Mouse (Mus musculus): ENCODE measurements around the gene Nckap5.

Gene Nckap5

DNA sequence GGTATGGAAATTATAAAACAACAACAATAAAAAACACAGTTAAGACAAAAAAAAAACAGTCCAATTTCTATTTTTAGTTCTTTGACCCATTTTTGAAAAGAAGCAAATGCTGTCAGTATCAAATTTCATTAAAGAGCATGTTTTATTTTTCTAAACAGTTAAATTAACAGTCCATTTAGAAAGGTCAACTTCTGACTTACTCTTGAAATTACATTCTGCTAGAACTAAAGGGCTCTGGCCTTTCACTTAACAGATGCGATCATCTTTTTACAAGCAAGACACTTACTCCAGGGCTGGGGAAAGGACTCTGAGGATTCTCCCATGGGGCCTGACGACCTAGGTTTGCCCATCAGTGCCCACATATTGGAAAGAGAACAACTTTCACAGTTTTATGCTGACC is 359.2 kb downstream of the Nckap5 start:
- no peak for DNase-seq (ENCODE audit: low spot score)

DNA sequence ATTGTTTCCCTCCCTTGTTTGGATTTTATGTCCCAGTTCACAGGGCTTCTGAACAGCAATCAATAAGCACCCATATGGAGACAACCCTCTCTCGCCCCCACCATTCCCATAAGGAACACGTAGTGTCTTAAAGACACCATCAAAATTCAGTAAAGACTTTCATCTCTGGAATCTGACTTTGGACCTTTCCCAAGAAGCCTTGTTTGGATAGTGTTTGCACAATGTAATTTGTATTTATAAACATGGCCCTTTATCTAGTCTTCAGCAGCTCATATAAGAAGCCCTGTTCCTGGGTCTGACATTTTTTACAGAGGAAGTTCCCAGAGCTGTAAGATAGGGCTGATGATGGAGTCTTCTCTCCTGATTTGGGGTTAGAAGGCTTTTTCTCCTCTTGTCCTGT is 359.7 kb downstream of the Nckap5 start:
- DNase-seq (ENCODE audit: low spot score), result no peak

DNA sequence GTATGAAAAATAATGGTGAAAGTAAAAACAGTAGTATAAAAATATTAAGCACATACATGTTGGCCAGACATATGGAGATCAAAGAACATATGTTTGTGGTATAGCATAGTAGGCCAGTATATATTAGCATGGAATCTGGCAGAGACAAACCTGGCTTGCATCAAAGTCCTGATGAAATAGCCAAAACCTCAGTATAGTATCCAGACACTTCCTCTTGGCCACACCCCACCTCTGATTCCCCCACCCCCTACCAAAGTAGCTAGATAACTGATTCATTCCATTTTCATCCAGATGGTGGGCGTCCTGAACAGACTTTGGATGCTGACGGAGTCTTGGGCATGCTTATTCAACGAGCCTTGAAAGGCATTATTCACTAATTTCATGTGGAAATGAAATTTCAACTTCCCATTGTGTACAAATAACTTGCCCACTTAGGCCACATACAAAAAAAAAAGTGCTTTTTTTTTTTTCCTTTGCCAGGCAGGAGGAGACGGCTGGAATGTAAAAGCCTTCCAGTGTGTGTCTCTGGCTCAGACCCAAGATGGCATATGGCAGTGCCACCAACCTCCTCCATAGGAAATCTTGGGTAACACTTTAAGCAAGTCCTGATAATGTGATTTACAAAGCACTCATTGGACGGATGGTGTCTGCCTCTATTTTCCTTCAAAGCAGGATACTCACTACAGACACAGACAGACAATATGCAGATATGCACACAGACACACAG is 360.6 kb downstream of the Nckap5 start:
- DNase-seq (ENCODE audit: low spot score), result no peak

DNA sequence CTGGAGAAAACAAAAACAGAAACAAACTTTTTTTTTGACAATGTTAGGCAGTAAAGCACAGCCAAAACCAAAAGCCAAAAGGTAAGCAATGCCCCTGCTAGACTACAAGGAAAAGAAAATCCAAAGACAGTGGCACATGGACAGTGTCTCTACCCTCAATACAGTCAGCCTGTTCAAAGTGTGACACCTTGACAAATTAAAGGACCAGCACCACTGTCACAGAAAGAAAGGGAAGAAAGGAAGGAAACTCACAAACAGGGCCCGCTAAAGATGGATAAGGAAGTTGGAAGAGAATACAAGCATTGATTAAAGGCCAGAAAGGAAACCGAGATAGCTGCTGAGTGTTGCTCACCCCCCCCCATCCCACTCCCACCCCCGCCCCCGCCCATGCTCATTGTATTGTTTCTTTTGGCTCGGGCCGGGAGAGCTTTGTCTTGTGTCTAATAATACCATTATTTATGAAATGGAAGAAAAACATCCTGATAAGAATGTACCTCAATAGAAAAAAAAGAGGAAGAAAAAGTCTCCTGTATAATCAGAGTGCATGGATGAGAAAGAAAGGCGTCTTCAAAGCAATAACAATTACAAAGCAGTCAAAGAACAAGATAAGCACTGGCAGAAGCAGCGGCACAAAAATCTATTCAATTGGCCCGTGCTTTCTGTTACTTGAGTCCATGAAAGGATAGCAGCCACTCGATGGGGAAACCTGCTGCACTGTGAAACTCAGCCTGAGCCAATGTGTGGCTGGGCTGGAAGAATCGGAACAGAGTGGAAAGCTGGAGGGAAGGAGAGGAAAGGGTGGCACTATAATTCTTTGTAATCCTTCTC is 368.9 kb downstream of the Nckap5 start:
- no peak for DNase-seq (ENCODE audit: low spot score)

DNA sequence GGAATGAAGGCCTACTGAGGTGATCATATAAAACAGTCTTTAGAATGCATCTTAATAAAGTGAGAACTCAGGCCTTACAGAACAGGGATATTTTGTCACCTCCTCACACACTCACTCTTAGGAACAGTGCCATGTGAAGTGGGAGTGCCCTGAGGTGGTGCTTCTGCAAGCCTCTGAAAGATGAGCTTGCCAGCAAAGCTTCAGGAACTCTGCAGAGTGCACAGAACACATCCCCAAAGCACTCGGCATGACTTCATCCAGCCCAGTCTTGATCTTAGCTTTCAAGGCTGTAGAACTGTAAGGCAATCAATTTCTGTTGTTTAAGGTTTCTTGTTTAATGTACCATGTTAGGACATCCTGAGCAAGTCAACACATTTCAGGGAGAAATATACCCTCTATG is 372.9 kb downstream of the Nckap5 start:
- no peak for DNase-seq (ENCODE audit: low spot score)

DNA sequence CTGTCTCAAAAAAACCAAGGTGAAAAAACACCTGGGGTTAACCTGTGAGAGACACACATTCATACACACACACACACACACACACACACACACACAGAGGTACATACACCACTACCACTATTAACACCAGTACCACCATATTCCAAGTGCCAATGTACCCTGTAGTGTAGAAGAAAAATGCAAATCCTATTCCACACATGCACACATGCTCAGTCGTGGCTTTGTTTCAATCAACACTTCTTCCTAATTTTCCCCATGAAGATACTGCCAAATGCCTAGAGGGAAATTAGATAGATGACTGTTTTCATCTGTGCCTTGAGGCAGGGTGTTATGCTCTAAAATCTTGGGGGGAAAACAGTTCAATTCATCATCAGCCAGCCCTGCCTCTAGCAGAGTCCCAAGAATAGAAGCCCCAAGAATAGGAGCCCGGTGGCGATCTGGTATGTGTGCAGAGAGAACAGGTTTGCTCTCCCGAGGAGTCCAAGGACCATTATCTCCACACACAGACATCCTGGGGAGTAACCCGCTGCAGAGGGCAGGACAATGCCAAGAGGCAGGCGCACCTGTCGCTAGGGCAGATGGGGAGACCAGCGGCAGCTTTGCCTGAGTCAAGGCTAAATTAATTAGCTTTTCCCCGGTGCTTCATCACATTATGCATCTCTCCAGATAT is 376.0 kb downstream of the Nckap5 start:
- no peak for DNase-seq (ENCODE audit: low spot score)

DNA sequence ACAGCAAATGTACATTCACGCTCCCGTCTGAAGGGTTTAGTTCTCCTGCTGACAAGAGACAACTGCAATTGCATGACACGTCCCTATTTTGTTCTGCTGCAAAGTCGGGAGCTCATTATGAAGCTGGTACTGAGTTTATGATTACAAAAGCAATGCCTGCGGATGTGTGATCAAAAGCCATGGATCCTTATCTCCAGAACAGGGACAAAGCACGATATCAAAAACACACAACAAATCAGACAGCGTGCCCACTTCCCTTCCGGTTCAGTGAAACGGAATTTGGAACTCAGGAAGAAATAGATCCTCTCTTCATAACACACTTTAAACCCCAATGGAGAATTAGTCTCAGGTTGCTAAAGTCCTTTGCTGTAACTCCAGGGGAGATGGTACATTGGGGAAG is 379.1 kb downstream of the Nckap5 start:
- DNase-seq (ENCODE audit: low spot score), result no peak

DNA sequence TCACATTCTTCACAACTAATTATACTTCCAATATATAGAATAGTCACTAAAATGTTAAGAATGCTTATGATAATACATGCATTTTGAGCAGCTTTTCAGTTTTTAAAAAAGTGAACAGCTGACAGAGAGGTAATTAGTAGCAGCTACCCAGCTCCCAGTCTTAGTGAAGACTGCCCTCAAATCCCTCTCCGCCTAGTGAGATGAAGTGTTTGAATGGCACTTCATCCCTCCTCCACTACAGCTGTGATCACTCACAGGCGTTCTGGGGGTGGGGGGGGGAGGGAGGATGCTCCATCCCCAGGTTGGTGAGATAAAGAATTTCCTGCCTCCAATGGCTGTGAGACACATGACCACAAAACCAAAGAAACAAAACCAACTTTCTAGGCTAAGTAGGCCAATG is 381.2 kb downstream of the Nckap5 start:
- no peak for DNase-seq (ENCODE audit: low spot score)

DNA sequence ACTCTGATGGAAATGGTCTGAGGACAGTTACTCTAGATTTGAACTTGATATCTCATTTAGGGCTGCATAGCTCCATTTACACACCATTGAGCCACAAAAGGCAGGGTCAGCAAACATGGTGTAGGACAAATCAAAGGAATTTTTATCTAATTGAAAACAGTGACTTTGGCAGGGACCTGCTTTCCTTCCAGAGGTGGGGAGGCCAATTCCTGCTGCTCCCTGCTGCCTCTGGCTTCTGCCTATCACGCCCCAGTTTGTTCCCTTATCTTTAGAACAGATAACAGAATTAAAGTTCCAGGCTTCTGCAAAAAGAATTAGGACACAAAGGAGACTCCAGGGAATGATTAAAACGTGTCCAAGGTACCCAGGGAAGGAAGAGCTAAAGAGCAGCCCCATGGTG is 386.7 kb downstream of the Nckap5 start:
- DNase-seq (ENCODE audit: low spot score), result no peak

DNA sequence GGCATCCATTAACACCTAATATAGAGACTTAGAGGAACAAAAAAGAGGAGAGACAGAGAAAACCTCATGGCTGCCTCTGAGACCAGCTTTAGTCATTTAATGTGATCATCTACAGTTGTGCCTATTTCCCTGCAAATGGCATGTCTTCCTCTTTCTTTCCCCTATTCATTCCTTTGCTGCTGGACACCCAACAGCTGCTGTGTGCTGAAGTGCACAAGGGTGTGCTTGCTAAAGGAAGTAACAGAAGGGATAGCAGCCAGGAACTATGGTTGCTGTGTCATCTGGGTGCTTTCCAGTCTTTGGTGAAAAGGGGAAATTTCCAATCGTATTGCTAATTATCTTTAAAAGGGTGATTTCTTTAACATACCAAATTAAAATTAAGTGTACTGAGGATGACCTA is 387.9 kb downstream of the Nckap5 start:
- no peak for DNase-seq (ENCODE audit: low spot score)

DNA sequence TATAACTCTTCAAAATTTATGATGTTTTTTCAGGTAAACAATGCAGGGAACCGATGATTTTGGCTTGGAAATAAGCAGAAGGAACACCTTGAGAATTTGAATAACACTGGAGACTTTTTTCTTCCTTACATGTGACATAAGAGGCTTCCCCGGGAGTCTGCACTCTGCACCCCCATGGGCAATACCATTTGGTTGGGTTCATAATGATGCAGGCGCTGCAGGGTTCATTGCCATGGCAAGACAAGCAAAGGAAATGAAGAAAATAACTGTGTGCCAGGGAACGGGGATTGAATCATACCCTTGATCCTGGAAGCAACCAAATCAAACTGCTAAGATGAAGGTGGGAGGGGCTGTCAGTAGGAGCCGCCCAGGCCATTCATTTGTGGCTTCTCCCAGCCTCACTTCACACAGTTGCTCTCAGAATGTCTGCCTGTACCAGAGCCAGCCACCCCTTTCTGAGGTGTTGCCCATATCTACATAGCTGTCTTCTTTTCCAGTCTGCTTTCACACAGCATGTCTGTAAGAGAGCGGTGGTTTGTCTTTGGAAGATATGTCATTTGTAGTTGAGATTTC is 392.5 kb downstream of the Nckap5 start:
- DNase-seq (ENCODE audit: low spot score), result no peak

DNA sequence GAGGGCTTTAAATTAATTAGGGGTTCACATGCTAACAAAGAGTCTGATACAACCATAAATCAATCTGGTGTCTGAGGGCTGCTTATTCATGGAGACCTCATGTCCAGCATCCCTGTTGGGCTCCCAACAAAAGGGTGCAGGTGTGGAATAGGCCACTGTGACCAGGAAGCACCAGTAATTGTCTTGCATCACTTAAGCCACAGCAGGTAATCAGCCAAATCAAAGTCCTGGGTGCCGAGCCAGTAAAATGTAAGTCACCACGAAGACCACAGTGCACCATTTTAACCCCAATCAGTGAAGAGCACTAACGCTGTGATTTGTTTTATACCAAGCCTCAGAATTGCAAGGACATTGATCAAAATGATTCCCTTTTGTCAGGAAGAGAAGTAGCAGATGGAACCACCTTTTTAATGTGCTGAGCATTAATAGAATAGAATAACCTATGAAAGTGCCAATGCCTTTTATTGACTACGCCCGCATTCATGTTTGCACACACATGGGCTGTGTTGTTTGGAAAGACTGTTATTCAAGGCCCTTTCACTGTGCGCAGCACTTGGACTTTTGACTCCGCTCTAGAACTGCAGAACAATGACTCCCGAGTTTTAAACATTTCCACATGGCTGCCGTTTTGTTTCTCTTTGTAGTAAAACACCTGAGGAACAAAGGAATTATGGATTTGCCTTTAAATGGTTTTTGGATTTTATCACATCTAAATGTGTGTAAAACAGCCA is 393.5 kb downstream of the Nckap5 start:
- no peak for DNase-seq (ENCODE audit: low spot score)

DNA sequence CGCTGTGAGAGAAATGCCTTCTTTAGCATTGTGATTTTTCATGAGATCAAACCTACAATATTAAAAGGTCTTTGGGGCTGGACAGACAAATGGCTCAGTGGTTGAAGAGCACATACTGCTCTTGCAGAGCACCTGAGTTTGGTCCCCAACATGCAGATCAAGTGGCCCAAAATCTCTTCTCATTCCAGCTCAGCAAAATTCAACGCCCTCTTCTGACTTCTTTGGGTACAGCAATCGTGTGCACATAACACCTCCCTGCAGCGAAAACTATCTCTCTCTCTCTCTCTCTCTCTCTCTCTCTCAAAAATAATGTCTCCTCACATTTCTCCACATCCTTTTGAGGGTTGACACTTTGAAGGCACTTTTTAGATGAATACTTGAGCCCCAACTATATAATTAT is 398.3 kb downstream of the Nckap5 start:
- no peak for DNase-seq (ENCODE audit: low spot score)

DNA sequence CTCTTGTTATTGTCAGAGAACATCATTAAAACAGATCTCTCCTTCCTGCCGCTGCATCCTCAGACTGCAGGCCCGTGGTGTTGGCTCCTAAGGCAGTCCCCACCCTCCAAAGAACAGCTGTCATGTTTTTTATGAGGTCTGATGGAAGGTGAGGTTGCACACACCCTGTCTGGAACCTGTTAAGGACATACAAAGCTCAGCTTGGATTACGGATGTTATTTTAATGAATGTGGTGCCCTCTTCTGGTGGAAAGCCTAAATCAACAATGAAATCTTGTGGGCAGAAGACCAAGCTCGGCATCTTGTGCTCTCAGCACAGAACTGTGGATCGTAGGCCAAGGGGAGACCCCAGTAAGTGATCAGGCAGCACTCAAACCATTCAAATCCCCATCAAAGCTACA is 399.0 kb downstream of the Nckap5 start:
- DNase-seq (ENCODE audit: low spot score), result no peak

DNA sequence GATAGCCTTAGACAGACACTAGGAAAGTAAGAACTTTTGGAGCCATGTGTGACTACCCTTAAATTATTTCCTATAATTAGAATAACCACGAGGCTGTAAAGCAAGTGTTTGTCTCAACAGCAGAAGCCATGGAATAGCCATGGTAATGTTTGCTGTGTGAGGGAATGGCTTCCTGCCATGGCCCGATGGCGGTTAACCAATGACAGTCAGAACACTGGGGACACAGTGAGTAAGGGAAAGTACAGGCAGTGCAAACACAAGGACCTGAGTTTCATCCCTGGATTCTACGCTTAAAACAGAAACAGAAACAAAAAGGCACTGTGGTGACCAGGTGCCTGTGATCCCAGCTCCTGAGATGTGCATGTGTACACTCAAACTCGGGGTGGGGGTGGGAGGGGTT is 419.2 kb downstream of the Nckap5 start:
- no peak for DNase-seq (ENCODE audit: low spot score)

DNA sequence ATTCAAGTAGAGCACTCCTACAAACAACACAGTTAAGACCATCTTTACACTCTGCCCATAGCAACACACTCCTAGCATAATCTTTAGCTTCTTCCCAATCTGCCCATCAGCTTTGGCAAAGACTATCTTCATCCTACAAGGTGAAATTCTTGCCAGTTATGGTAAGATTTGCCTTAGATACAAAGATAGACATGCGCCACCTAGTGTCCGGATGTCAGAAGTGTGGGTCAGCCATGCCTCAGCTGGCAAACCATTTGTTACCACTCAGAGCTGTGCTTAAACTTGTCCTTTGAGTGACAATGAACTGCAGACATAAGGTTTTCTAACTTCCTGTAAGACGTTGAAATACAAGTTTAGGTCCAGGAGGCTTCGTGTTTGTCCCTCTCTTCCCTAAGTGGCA is 422.7 kb downstream of the Nckap5 start:
- DNase-seq (ENCODE audit: low spot score), result no peak

DNA sequence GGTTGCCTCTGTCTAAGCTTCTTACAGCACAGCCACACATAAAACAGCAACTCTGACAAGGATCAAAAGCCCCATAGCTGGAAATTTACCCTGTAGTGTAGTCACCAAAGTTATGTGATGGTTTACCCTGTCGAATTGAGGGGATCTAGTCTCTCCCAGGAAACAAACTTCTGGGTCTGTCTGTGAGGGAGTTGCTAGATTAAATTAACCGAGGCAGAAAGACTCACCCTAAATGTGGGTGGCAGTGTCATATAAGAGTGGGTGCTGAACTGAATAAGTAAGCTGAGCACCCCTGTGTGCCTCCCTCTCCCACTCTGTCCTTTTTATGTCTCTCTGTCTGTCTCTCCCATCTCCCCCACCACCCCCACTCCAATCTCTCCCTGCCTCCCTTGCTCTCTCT is 425.1 kb downstream of the Nckap5 start:
- DNase-seq (ENCODE audit: low spot score), result no peak

DNA sequence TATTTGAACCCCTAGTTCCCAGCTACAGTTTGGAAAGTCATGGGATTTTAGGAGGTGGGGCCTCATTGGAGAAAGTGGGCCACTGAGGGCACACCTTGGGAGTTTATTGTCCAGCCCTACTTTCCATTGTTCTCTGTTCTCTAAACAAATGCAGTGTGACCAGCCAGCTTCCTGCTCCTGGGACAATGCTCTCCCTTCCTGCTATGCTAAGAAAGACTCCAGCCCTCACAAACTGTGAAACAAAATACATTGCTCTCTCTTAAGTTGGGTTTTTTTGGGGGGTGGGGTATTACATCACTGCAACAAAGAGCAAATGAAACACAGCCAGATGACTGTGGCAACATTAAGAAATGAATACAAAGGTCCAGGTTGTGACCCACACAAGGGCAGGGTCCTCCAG is 426.6 kb downstream of the Nckap5 start:
- DNase-seq (ENCODE audit: low spot score), result no peak

DNA sequence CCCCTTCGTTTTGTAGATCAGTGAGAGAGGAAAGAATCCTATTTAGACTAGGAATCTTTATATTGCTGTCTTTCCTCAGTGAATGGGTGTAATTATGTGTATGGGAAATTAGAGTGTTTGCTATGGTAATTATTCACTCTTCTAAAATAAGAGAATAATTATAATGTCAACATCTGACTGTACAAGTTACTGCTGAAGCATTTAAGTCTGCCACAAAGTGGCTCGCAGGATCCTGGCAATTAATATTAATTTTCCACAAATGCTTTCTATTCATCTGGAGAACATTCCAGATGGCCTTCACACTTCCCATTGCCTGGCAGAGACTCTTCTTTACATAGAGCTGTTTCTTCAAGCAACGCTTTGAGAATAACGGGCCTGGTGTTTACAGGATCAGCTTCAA is 439.4 kb downstream of the Nckap5 start:
- DNase-seq (ENCODE audit: low spot score), result no peak

DNA sequence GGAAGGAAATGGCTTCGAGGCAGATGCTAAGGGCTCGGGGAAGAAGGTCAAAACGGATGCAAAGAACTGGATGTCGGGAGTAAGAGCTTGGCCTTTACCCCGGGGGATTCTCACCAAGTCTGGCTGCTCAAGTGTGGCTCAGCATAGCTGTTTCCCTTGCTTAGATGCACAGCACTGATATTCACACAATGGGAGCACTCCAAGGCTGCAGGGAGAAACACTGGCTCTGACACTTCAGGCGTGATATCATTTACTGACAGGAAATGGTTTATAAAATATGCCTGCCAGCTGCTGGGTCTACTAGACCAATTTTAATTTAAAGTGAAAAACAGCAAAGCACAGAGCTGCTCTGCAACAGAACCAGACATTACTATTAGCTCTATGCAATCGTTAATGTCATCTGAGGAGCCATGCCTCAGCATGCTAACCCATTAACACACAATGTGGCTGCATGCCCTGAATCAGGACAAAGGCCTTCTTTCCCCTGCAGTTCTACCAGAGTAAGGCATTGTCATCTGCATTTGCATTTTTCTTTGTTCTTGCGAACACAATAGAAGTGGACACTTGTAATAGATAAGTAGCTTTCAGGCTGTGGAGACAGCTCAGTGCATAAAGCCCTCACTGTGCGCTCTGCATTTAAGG is 453.1 kb downstream of the Nckap5 start:
- DNase-seq (ENCODE audit: low spot score), result no peak

DNA sequence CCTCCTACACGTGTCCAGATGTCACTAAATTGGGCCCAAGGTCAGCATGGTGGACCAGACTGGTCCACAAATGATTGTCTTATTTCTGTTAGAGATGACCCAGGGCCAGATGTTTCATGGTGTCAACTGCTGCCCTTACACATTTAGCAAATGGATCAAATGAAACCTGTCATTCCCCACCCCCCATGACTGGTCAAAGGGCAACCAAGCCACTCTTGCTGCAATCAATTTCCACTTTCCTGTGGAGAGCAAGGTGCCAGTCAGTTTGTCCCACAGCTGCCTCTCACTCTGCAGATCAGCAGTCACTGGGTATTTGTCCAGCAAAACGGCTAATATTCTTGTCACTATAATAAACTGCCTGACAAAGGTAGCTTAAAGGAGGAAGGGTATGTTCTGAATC is 463.9 kb downstream of the Nckap5 start:
- no peak for DNase-seq (ENCODE audit: low spot score)

DNA sequence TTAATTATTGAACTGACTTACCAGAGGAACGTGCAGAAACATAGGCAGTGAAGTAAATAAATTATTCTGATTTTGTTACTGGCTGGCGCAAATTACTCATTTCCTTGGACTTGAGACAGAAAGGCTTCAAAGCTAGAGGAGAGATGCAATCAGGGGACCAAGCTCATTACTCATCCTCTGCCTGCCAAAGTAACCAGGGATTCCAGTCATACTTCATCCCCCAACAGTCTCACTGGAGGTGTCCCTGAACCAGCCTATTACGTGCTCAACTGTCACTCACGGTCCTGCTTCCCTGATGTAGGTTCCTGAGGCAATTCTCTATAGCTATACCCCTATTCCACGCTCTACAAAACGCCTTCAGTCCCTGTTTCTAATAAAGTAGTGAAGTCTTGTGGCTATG is 466.0 kb downstream of the Nckap5 start:
- DNase-seq (ENCODE audit: low spot score), result no peak

Data from ovary, adult 18-20 months (tissue).